ENCODE assay signal across 9 mouse cellular contexts in the genomic region with DNA sequence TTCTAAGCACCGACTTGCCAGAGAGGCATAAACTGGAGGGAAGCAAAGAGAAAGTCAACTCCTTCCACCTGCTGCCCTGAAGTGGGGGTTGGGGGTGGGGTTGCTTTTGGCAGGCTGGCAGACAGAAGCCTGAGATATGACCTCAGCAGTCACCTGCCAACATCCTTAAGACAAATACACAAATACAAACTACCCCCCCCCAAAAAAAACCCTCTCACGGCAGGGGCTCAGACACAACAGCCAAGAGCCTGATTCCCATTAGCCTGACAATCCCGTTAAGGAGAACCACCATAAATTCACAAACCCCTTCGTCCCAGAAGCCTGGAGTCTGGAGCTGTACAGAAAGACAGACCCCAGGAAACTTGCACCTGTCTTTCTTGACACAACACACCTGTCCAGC. TPM values are rescaled to one million over a fixed set of nuclear protein-coding genes. Genes with fewer than 3 reads are reported as not detected.
DNase-seq lines count a peak whose midpoint lies in the region; ATAC-seq and TF ChIP-seq lines count a peak whose summit lies in the region.
"Had no signal": no experiment of that assay in that cellular context is flagged by ENCODE, and none has a peak within 500 bp of the region (broad histone marks: within the 10 kb centered on the region; RNA-seq: fewer than 3 reads in every experiment).

No protein-coding gene starts in this region.

- H3K4me1 ChIP-seq in erythroblast, embryonic 14.5 days (ENCODE audit: control insufficient read depth) = peaks cover 3% of the 10 kb centered on the region
- peaks cover 25% of the 10 kb centered on the region for H3K4me1 ChIP-seq in E14TG2a.4 (replicated peaks; ENCODE audit: low read depth, low read length)
- H3K4me1 ChIP-seq in forebrain, embryonic 12.5 days = peaks cover 50% of the 10 kb centered on the region
- peaks cover 42% of the 10 kb centered on the region for H3K4me1 ChIP-seq in limb, embryonic 12.5 days (replicated peaks)

- ATAC-seq in erythroblast, adult 5-6 weeks (replicated peaks; ENCODE audit: low FRiP score, poor library complexity, severe bottlenecking) = no peak
- no peak for ATAC-seq in forebrain, embryonic 12.5 days (ENCODE audit: low FRiP score)
- ATAC-seq in limb, embryonic 12.5 days (ENCODE audit: insufficient number of reproducible peaks, insufficient read depth, low FRiP score, low TSS enrichment, low read depth) = no peak

- no peaks in the 10 kb centered on the region for H3K36me3 ChIP-seq in erythroblast, embryonic 14.5 days (ENCODE audit: control insufficient read depth)
- H3K36me3 ChIP-seq in E14TG2a.4 (ENCODE audit: insufficient read depth, low read length) = no peaks in the 10 kb centered on the region
- no peaks in the 10 kb centered on the region for H3K36me3 ChIP-seq in forebrain, embryonic 12.5 days (replicated peaks)
- no peaks in the 10 kb centered on the region for H3K36me3 ChIP-seq in limb, embryonic 12.5 days

- TF ChIP-seq CTCF in E14TG2a.4 (conservative IDR thresholded peaks at IDR 0.05; ENCODE audit: low read length) = no peak

- DNase-seq in urinary bladder, postnatal 4 days (ENCODE audit: low spot score in 2 of 2) = no peak
- no peak for DNase-seq in urinary bladder, postnatal 10 days (ENCODE audit: low spot score)
- no peak for DNase-seq in spleen, postnatal 4 days (ENCODE audit: low spot score in 2 of 2)
- DNase-seq: lung, postnatal 36 days had no signal

- H3K27me3 ChIP-seq in erythroblast, embryonic 14.5 days (ENCODE audit: control insufficient read depth) = peaks cover 62% of the 10 kb centered on the region
- peaks cover 77% of the 10 kb centered on the region for H3K27me3 ChIP-seq in E14TG2a.4 (ENCODE audit: insufficient read depth, low read length)
- H3K27me3 ChIP-seq in forebrain, embryonic 12.5 days = peaks cover 30% of the 10 kb centered on the region
- H3K27me3 ChIP-seq in limb, embryonic 12.5 days = peaks cover 69% of the 10 kb centered on the region

- WGBS in forebrain, embryonic 12.5 days = 7% methylated on average over 4 of the region's 4 CpGs
- WGBS in limb, embryonic 12.5 days = under 1% methylated on average over 4 of the region's 4 CpGs

- H3K4me2 ChIP-seq in forebrain, embryonic 12.5 days = peak overlapping the region; percentile 90
- H3K4me2 ChIP-seq in limb, embryonic 12.5 days = peak overlapping the region; percentile 96

- peak overlapping the region; percentile 74; the same call in 1 of the 2 replicates for H3K9ac ChIP-seq in forebrain, embryonic 12.5 days
- no peak overlapping the region for H3K9ac ChIP-seq in limb, embryonic 12.5 days (replicated peaks)

- H3K4me3 ChIP-seq in erythroblast, embryonic 14.5 days (replicated peaks) = peak overlapping the region; percentile 58
- 0 out of 2 replicates have a peak overlapping the region, but pooled peaks have one; percentile 80 for H3K4me3 ChIP-seq in E14TG2a.4 (replicated peaks; ENCODE audit: low read length)
- H3K4me3 ChIP-seq in forebrain, embryonic 12.5 days (replicated peaks) = peak overlapping the region; percentile 67
- peak overlapping the region; percentile 57 for H3K4me3 ChIP-seq in limb, embryonic 12.5 days (replicated peaks)

- H3K9me3 ChIP-seq in erythroblast, embryonic 14.5 days (ENCODE audit: control insufficient read depth, low read length) = no peaks in the 10 kb centered on the region; the same call in 1 of the 2 replicates
- H3K9me3 ChIP-seq in E14TG2a.4 (ENCODE audit: low read length) = no peaks in the 10 kb centered on the region
- H3K9me3 ChIP-seq in forebrain, embryonic 12.5 days = no peaks in the 10 kb centered on the region
- no peaks in the 10 kb centered on the region for H3K9me3 ChIP-seq in limb, embryonic 12.5 days

- H3K27ac ChIP-seq in forebrain, embryonic 12.5 days = no peak overlapping the region
- no peak overlapping the region for H3K27ac ChIP-seq in limb, embryonic 12.5 days

RNA-seq across cellular contexts. Expression of a gene that starts 2.4 kb away (rescaled TPM):
- polyA plus RNA-seq in erythroblast, embryonic 14.5 days (2012) = 0.01 and 0.03 TPM in 2 replicates
- not detected in 2 replicates for total RNA-seq in erythroblast, adult 5-6 weeks (2015; ENCODE audit: low replicate concordance)
- total RNA-seq in erythroblast, adult 5-6 weeks (2017; ENCODE audit: low replicate concordance) = not detected in 2 replicates
- 13.4 and 16.3 TPM in 2 replicates for polyA plus RNA-seq in forebrain, embryonic 12.5 days (2016; fragmentation: Nextera tagmentation; extraction: Ambion mirVana)
- polyA plus RNA-seq in limb, embryonic 12.5 days (2016; fragmentation: Nextera tagmentation; extraction: Ambion mirVana) = 2.7 and 4.7 TPM in 2 replicates
